Mouse (Mus musculus) T-cell, adult 66 days (primary cell): ENCODE measurements around the gene Togaram2. TPM values are rescaled to one million over a fixed set of nuclear protein-coding genes. Genes with fewer than 3 reads are reported as not detected.

ENCODE experiments used
- total RNA-seq, 2 experiments: library from RNA; stranded (reverse); gene quantifications; 3 replicates in 1 of 2; 4 replicates in 1 of 2; pipeline ENCODE4 v1.2.4; 2023

Gene Togaram2
- total RNA-seq: under 1 TPM in 1 of 2 experiments, not detected in 1; 0.18 TPM

DNA sequence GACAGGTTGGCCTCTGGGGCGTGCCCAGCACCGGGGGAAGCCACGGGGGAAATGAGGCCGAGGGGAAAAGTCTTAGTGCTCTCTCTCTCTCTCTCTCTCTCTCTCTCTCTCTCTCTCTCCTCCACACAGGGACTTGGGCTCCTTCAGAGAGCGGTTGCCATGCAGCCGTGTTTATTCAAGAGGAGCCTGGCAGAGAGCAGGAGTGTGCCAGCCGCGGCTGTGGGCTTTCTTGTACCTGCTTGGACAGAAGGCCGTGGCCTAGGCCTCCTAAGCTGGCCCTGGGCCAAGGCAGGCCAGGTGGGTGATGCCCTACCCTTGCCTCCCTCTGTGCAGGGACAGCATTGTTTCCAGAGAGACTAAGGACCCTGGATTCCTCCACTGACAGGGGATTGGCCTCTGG lies at the start of gene Togaram2:
Gene Togaram2, plus strand, starts transcription at position 170 of the 400 bp plus-strand sequence.

GRCm38 (mm10) chr17:71752831-71753230 lies 79.8 kb downstream of the Togaram2 start, which contains the start of gene Pcare:
TSS of gene Pcare (minus strand) at chr17:71752894.

GRCm38 (mm10) chr17:71768173-71768572 lies 95.1 kb downstream of the Togaram2 start, which contains the start of gene Clip4:
TSS of gene Clip4 (plus strand) at chr17:71768473.

Other genes starting within 250 kb of the Togaram2 start
- gene Gm4707, start 213.3 kb upstream of the Togaram2 start, total RNA-seq: 10 to 100 TPM; 69.0 to 87.2 TPM
- gene Smchd1, start 197.9 kb upstream of the Togaram2 start, total RNA-seq: 100 to 1,000 TPM; 237 to 249 TPM
- 10 to 100 TPM; 19.3 to 21.6 TPM for gene Ndc80, start 146.4 kb upstream of the Togaram2 start, total RNA-seq
- gene Spdya, start 121.2 kb upstream of the Togaram2 start, total RNA-seq: not detected
- gene Wdr43, start 57.4 kb upstream of the Togaram2 start, total RNA-seq: 100 to 1,000 TPM; 146 to 170 TPM
- not detected for gene Pcare, start 79.6 kb downstream of the Togaram2 start, total RNA-seq
- gene Clip4, start 95.2 kb downstream of the Togaram2 start, total RNA-seq: under 1 TPM in 1 of 2 experiments, not detected in 1; 0.64 TPM